ENCODE assay signal across 8 mouse cellular contexts in the genomic region with DNA sequence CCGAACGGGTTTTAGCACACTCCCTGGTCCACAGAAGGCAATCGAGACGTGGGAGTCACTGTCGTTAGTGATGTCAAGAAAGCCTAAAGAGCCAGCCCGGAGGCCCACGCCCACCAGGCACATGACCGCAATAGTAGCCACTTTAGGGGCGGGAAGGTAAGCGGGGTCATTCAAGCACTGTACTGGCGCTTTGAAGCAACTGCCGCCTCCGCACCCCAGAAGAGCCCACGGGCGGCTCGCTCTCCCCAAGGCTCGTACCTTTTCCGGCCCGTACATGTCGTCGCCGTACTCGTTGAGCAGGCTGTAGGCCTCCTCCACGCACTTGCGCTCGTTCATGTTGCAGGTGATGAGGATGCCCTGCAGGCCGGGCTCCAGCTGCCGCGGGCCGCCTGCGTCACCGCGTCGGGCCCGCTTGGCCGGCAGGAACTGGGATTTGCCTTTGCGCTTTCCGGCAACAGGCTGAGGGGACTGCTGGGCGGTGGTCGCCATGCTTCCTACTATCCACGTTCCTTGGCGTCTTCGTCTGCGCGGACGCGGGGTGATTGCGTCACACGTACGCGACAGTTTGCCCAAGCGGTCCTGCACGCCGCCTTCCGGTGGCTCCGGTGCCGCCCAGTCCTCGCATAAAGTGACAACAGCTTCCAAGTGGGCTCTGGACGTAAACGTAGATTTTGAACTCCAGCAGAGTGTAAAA. TPM values are rescaled to one million over a fixed set of nuclear protein-coding genes. Genes with fewer than 3 reads are reported as not detected.
DNase-seq lines count a peak whose midpoint lies in the region; ATAC-seq and TF ChIP-seq lines count a peak whose summit lies in the region.

Gene Thumpd1 (minus strand): TSS at position 546 of the 694 bp plus-strand sequence.

- peaks cover 29% of the 10 kb centered on the region for H3K36me3 ChIP-seq in ES-Bruce4 (ENCODE audit: control insufficient read depth, insufficient read depth, low read length, poor library complexity, severe bottlenecking)
- peaks cover 35% of the 10 kb centered on the region for H3K36me3 ChIP-seq in forebrain, embryonic 13.5 days (ENCODE audit: poor library complexity, severe bottlenecking)
- H3K36me3 ChIP-seq in liver, postnatal 0 days (replicated peaks; ENCODE audit: insufficient read depth, low read length), result peaks cover 26% of the 10 kb centered on the region
- H3K36me3 ChIP-seq in neural tube, embryonic 14.5 days (ENCODE audit: control insufficient read depth, insufficient read depth, low read length), result peaks cover 34% of the 10 kb centered on the region

- H3K27me3 ChIP-seq in ES-Bruce4 (ENCODE audit: control insufficient read depth, insufficient read depth, low read length, poor library complexity, severe bottlenecking), result no peaks in the 10 kb centered on the region
- H3K27me3 ChIP-seq in forebrain, embryonic 13.5 days, result peaks cover 4% of the 10 kb centered on the region; the same call in 1 of the 2 replicates
- H3K27me3 ChIP-seq in liver, postnatal 0 days (ENCODE audit: insufficient read depth, low read length), result no peaks in the 10 kb centered on the region
- H3K27me3 ChIP-seq in neural tube, embryonic 14.5 days (ENCODE audit: control insufficient read depth, insufficient read depth, low read length), result no peaks in the 10 kb centered on the region

- peak; percentile 94 to 96 for DNase-seq in heart, postnatal 10 days
- peak; percentile 68 for DNase-seq in large intestine, adult 2 months (ENCODE audit: low read depth, low spot score)
- peak; percentile 93 for DNase-seq in liver, postnatal 0 days
- peak; percentile 98 for DNase-seq in testis, postnatal 10 days (ENCODE audit: low spot score)

- H3K4me2 ChIP-seq in forebrain, embryonic 13.5 days, result peak within 1 kb of the TSS; percentile 86
- peak within 1 kb of the TSS; percentile 95 for H3K4me2 ChIP-seq in liver, postnatal 0 days (ENCODE audit: low read depth, low read length)
- peak within 1 kb of the TSS; percentile 90 for H3K4me2 ChIP-seq in neural tube, embryonic 14.5 days (ENCODE audit: low read depth, low read length)

- intact Hi-C loops in heart, postnatal 10 days (cut with DNase I), result loop anchor here (5.0 kb wide), 2 partner anchors 72 to 177 kb away; partner anchors contain the start of genes Dcun1d3, Eri2, Lyrm1 and Rexo5

- ATAC-seq in cerebellum, adult (ENCODE audit: insufficient number of reproducible peaks, low FRiP score, low TSS enrichment), result peak; percentile 81
- peak; percentile 97 for ATAC-seq in forebrain, embryonic 13.5 days
- ATAC-seq in liver, postnatal 0 days, result peak; percentile 96
- ATAC-seq in neural tube, embryonic 14.5 days (ENCODE audit: low read depth), result peak; percentile 98

- no peaks in the 10 kb centered on the region for H3K4me1 ChIP-seq in ES-Bruce4 (ENCODE audit: control insufficient read depth, insufficient read depth, low read length)
- peaks cover 6% of the 10 kb centered on the region for H3K4me1 ChIP-seq in forebrain, embryonic 13.5 days
- peaks cover 6% of the 10 kb centered on the region for H3K4me1 ChIP-seq in liver, postnatal 0 days (ENCODE audit: insufficient read depth)
- H3K4me1 ChIP-seq in neural tube, embryonic 14.5 days (ENCODE audit: control insufficient read depth, insufficient read depth, low read length), result peaks cover 10% of the 10 kb centered on the region

- peak within 1 kb of the TSS; percentile 67 for H3K9ac ChIP-seq in ES-Bruce4 (ENCODE audit: low read depth, poor library complexity, severe bottlenecking)
- H3K9ac ChIP-seq in forebrain, embryonic 13.5 days, result peak within 1 kb of the TSS; percentile 88
- peak within 1 kb of the TSS; percentile 85 for H3K9ac ChIP-seq in liver, postnatal 0 days (replicated peaks)
- H3K9ac ChIP-seq in neural tube, embryonic 14.5 days (replicated peaks; ENCODE audit: low read depth, low read length), result peak within 1 kb of the TSS; percentile 83

- no peak for TF ChIP-seq POLR2A in ES-Bruce4 (IDR thresholded peaks at IDR 0.05; ENCODE audit: insufficient read depth, low read length)

- peaks cover 2% of the 10 kb centered on the region; the same call in 1 of the 2 replicates for H3K9me3 ChIP-seq in ES-Bruce4 (replicated peaks; ENCODE audit: control insufficient read depth, insufficient read depth, low read length, poor library complexity, severe bottlenecking)
- no peaks in the 10 kb centered on the region for H3K9me3 ChIP-seq in forebrain, embryonic 13.5 days (replicated peaks)
- H3K9me3 ChIP-seq in liver, postnatal 0 days (ENCODE audit: low read length), result no peaks in the 10 kb centered on the region
- no peaks in the 10 kb centered on the region for H3K9me3 ChIP-seq in neural tube, embryonic 14.5 days (ENCODE audit: control insufficient read depth, low read length)

- H3K4me3 ChIP-seq in ES-Bruce4 (ENCODE audit: low read depth, low read length), result peak within 1 kb of the TSS; percentile 98
- peak within 1 kb of the TSS; percentile 93 for H3K4me3 ChIP-seq in forebrain, embryonic 13.5 days
- H3K4me3 ChIP-seq in liver, postnatal 0 days (ENCODE audit: low read depth, low read length), result peak within 1 kb of the TSS; percentile 94
- peak within 1 kb of the TSS; percentile 93 for H3K4me3 ChIP-seq in neural tube, embryonic 14.5 days (ENCODE audit: low read depth, low read length)

- TF ChIP-seq EP300 in ES-Bruce4 (IDR thresholded peaks at IDR 0.05; ENCODE audit: insufficient read depth, low read depth, low read length), result peak; percentile 68; the same call in 1 of the 2 replicates
- TF ChIP-seq EP300 in liver, postnatal 0 days (IDR thresholded peaks at IDR 0.05; ENCODE audit: low read depth), result no peak; the same call in 1 of the 2 replicates

- peak; percentile 24 for TF ChIP-seq CTCF in ES-Bruce4 (IDR thresholded peaks at IDR 0.05; ENCODE audit: low read depth, low read length)
- TF ChIP-seq CTCF in liver, postnatal 0 days (IDR thresholded peaks at IDR 0.05; ENCODE audit: low read depth), result peak; percentile 83

- no peak within 1 kb of the TSS for H3K27ac ChIP-seq in ES-Bruce4 (ENCODE audit: insufficient read depth, low read length)
- peak within 1 kb of the TSS; percentile 63 for H3K27ac ChIP-seq in forebrain, embryonic 13.5 days
- H3K27ac ChIP-seq in liver, postnatal 0 days (ENCODE audit: low read depth), result peak within 1 kb of the TSS; percentile 69
- H3K27ac ChIP-seq in neural tube, embryonic 14.5 days (ENCODE audit: low read depth, low read length), result peak within 1 kb of the TSS; percentile 69

- under 1% methylated on average over 60 of the region's 60 CpGs for WGBS in forebrain, embryonic 13.5 days
- WGBS in large intestine, adult 2 months, result under 1% methylated on average over 60 of the region's 60 CpGs
- WGBS in liver, postnatal 0 days (ENCODE audit: insufficient replicate concordance), result under 1% methylated on average over 60 of the region's 60 CpGs
- under 1% methylated on average over 60 of the region's 60 CpGs for WGBS in neural tube, embryonic 14.5 days

RNA-seq across cellular contexts. Expression of gene Thumpd1, which starts in this region (rescaled TPM):
- 67.9 and 68.0 TPM in 2 replicates for polyA plus RNA-seq in ES-Bruce4 (2011; ENCODE audit: insufficient read depth, insufficient read length, low read depth, missing spikeins)
- 75.2 and 83.8 TPM in 2 replicates for polyA plus RNA-seq in forebrain, embryonic 13.5 days (2015; fragmentation: Nextera tagmentation; extraction: Ambion mirVana)
- 10 to 100 TPM; 21.1 to 22.8 TPM for total RNA-seq in heart, postnatal 10 days (2021)
- 8.6 and 9.9 TPM in 2 replicates for polyA plus RNA-seq in large intestine, adult 2 months (2012; rRNA removed)
- polyA plus RNA-seq in liver, postnatal 0 days (2015; fragmentation: Nextera tagmentation; extraction: Ambion mirVana), result 18.2 and 19.3 TPM in 2 replicates
- polyA plus RNA-seq in neural tube, embryonic 14.5 days (2014; fragmentation: Nextera tagmentation; extraction: Ambion mirVana), result 67.8 and 79.0 TPM in 2 replicates
